In genomic region chr5:64814416-64814815, GRCm38 (mm10) we compare ENCODE assay signal across 22 mouse cellular contexts. TPM values are rescaled to one million over a fixed set of nuclear protein-coding genes. Genes with fewer than 3 reads are reported as not detected.
DNase-seq lines count a peak whose midpoint lies in the region; ATAC-seq and TF ChIP-seq lines count a peak whose summit lies in the region.
"Had no signal": no experiment of that assay in that cellular context is flagged by ENCODE, and none has a peak within 500 bp of the region (broad histone marks: within the 10 kb centered on the region; RNA-seq: fewer than 3 reads in every experiment).

No protein-coding gene starts in this region.

- no peak overlapping the region for H3K4me2 ChIP-seq in lung, postnatal 0 days (replicated peaks; ENCODE audit: low read depth, low read length)
- H3K4me2 ChIP-seq in liver, postnatal 0 days (ENCODE audit: low read depth, low read length) = peak overlapping the region; percentile 83
- H3K4me2 ChIP-seq: hindbrain, embryonic 13.5 days; lung, embryonic 14.5 days; neural tube, embryonic 12.5 days had no signal

- intact Hi-C loops in gastrocnemius, adult 2 months (cut with DNase I) = loop anchor here (5.0 kb wide), 2 partner anchors 237 to 527 kb away; no protein-coding TSS in a partner anchor
- intact Hi-C loops in left cerebral cortex, postnatal 4 days (cut with DNase I) = loop anchor here (5.0 kb wide), 2 partner anchors 432 to 522 kb away; no protein-coding TSS in a partner anchor

- WGBS in lung, postnatal 0 days = 74% methylated on average over 7 of the region's 7 CpGs
- WGBS in liver, postnatal 0 days (ENCODE audit: insufficient replicate concordance) = 71% methylated on average over 7 of the region's 7 CpGs

- H3K27me3 ChIP-seq in lung, postnatal 0 days (replicated peaks; ENCODE audit: insufficient read depth, low read length) = no peaks in the 10 kb centered on the region
- H3K27me3 ChIP-seq in liver, postnatal 0 days (ENCODE audit: insufficient read depth, low read length) = no peaks in the 10 kb centered on the region
- H3K27me3 ChIP-seq: hindbrain, embryonic 13.5 days; megakaryocyte, embryonic 14.5 days; neural tube, embryonic 12.5 days had no signal

- no peak for TF ChIP-seq CTCF in gastrocnemius, adult 2 months (IDR thresholded peaks at IDR 0.05)
- TF ChIP-seq CTCF in lung, postnatal 0 days (IDR thresholded peaks at IDR 0.05) = no peak
- TF ChIP-seq CTCF in liver, postnatal 0 days (IDR thresholded peaks at IDR 0.05; ENCODE audit: low read depth) = no peak

- H3K4me1 ChIP-seq in lung, postnatal 0 days (ENCODE audit: insufficient read depth, low read depth, low read length) = peaks cover 25% of the 10 kb centered on the region
- peaks cover 50% of the 10 kb centered on the region for H3K4me1 ChIP-seq in liver, postnatal 0 days (ENCODE audit: insufficient read depth)

- H3K27ac ChIP-seq in gastrocnemius, adult 2 months = peak overlapping the region; percentile 24
- H3K27ac ChIP-seq in lung, postnatal 0 days (ENCODE audit: low read length) = no peak overlapping the region
- H3K27ac ChIP-seq in liver, postnatal 0 days (ENCODE audit: low read depth) = no peak overlapping the region
- H3K27ac ChIP-seq: hindbrain, embryonic 13.5 days; limb, embryonic 10.5 days; neural tube, embryonic 12.5 days had no signal

- H3K9me3 ChIP-seq in lung, postnatal 0 days (ENCODE audit: low read length) = no peaks in the 10 kb centered on the region
- H3K9me3 ChIP-seq in liver, postnatal 0 days (ENCODE audit: low read length) = no peaks in the 10 kb centered on the region
- H3K9me3 ChIP-seq: hindbrain, embryonic 13.5 days; limb, embryonic 10.5 days; megakaryocyte, embryonic 14.5 days; neural tube, embryonic 12.5 days had no signal

- no peak for TF ChIP-seq EP300 in lung, postnatal 0 days (IDR thresholded peaks at IDR 0.05)
- TF ChIP-seq EP300 in liver, postnatal 0 days (IDR thresholded peaks at IDR 0.05; ENCODE audit: low read depth) = no peak

- DNase-seq in gastrocnemius, adult 2 months = no peak
- DNase-seq in gastrocnemius, postnatal 4 days (ENCODE audit: low spot score in 2 of 2) = no peak
- DNase-seq in lung, postnatal 0 days (ENCODE audit: low spot score) = peak; percentile 4
- no peak for DNase-seq in lung, postnatal 25 days (ENCODE audit: low spot score)
- no peak for DNase-seq in liver, postnatal 0 days
- peak; percentile 51 for DNase-seq in thymus, postnatal 25 days
- no peak for DNase-seq in ovary, postnatal 14 days (ENCODE audit: low spot score)
- no peak for DNase-seq in left cerebral cortex, postnatal 4 days
- DNase-seq: adrenal gland, postnatal 10 days; cerebellum, postnatal 25 days; gastrocnemius, postnatal 36 days; heart, postnatal 10 days; kidney, adult 2 months; kidney, postnatal 4 days; layer of hippocampus, postnatal 36 days; lung, embryonic 14.5 days; right cerebral cortex, postnatal 25 days had no signal

- H3K4me3 ChIP-seq in gastrocnemius, adult 2 months = peak overlapping the region; percentile 99
- H3K4me3 ChIP-seq in lung, postnatal 0 days (ENCODE audit: low read depth, low read length) = no peak overlapping the region
- peak overlapping the region; percentile 64 for H3K4me3 ChIP-seq in liver, postnatal 0 days (ENCODE audit: low read depth, low read length)
- H3K4me3 ChIP-seq: hindbrain, embryonic 13.5 days; limb, embryonic 10.5 days; neural tube, embryonic 12.5 days had no signal

- H3K36me3 ChIP-seq in lung, postnatal 0 days (ENCODE audit: insufficient read depth, low read length) = peaks cover 10% of the 10 kb centered on the region
- peaks cover 53% of the 10 kb centered on the region for H3K36me3 ChIP-seq in liver, postnatal 0 days (replicated peaks; ENCODE audit: insufficient read depth, low read length)

- no peak overlapping the region for H3K9ac ChIP-seq in lung, postnatal 0 days (replicated peaks; ENCODE audit: low read depth)
- H3K9ac ChIP-seq in liver, postnatal 0 days (replicated peaks) = peak overlapping the region; percentile 1; the same call in 1 of the 2 replicates
- H3K9ac ChIP-seq: hindbrain, embryonic 13.5 days; lung, embryonic 14.5 days; neural tube, embryonic 12.5 days had no signal

- ATAC-seq in lung, postnatal 0 days = no peak
- ATAC-seq in liver, postnatal 0 days = no peak
- ATAC-seq: midbrain, embryonic 16.5 days had no signal

RNA-seq across cellular contexts. Expression of gene Klf3, which starts 11.2 kb away (rescaled TPM):
- total RNA-seq in gastrocnemius, adult 2 months (2021) = 10 to 100 TPM; 18.2 to 20.4 TPM
- total RNA-seq in gastrocnemius, postnatal 4 days (2021) = 10 to 100 TPM; 50.3 to 59.1 TPM
- 89.7 and 104 TPM in 2 replicates for polyA plus RNA-seq in lung, postnatal 0 days (2015; fragmentation: Nextera tagmentation; extraction: Ambion mirVana)
- 63.5 and 65.7 TPM in 2 replicates for polyA plus RNA-seq in liver, postnatal 0 days (2015; fragmentation: Nextera tagmentation; extraction: Ambion mirVana)
- total RNA-seq in left cerebral cortex, postnatal 4 days (2021) = 10 to 100 TPM; 29.4 to 32.5 TPM

Comparison
In these comparisons a context has a peak if more than half of its experiments do, and no peak if none do; other contexts are left out.
1. DNase-seq: peak in lung, postnatal 0 days (single experiment) and thymus, postnatal 25 days (single experiment); none in gastrocnemius, adult 2 months (single experiment), gastrocnemius, postnatal 4 days (0 of 2), lung, postnatal 25 days (single experiment), liver, postnatal 0 days (single experiment), ovary, postnatal 14 days (single experiment) and left cerebral cortex, postnatal 4 days (single experiment).